Mouse (Mus musculus): ENCODE measurements at regions not wholly inside any gene's neighbourhood (a gene's known extent, or its start where the extent isn't known, plus 50 kb on each side); places are given as distances from the start of the nearest gene placed in this dataset.

DNA sequence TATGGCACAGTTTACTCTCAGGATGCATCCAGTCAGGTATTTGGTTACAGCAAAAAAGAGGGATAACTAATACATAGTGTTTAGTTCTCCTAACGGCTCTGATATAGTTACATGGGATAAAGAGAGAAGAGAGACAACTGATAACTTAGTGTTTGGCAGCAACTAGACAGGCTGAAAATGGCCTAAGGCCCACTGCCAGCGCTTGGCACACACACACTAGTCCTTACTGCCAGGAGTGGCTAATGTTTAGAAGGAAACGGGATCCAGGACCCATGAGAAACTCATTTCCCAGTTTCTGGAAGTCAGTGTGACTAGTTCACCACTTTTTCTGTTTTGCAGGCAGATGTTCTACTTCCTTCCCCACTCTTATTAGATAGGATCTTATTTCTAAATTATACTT lies 633.5 kb upstream of the Cylc2 start:
- peak; percentile 9 for DNase-seq (ENCODE audit: low spot score)

DNA sequence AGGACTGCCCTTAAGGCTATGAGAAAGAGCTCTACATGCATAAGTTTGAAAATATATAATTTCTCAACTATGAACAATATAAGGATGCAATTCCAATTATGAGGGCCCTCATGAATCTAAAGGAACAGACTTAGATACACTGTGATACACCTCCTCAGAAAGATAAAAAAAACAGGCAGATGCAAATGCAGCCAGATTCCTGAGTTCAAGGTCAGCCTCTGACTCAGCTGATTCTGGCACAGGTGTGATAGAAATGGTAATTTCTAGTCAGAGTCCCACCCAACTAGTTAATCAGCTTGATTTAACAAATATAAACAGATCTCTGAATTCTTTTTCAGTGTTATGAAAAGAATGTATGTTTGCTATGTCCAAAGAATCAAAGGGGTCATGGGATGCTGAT lies 595.8 kb upstream of the Cylc2 start:
- DNase-seq (ENCODE audit: low spot score): no peak
